Mouse (Mus musculus) liver, embryonic 14.5 days (tissue): ENCODE measurements around the gene Lrrn4cl. TPM values are rescaled to one million over a fixed set of nuclear protein-coding genes. Genes with fewer than 3 reads are reported as not detected.

Experiments used
- ATAC-seq: fragments of 200-750 bp; cut with Nextera tagmentation; 2 replicates; pipeline ENCODE4 v1.8.0; 2017; ENCODE audit warnings: moderate number of reproducible peaks, mild to moderate bottlenecking, moderate library complexity; ENCODE audit not compliant: insufficient read depth
- DNase-seq, 3 experiments: peaks; one replicate each; pipeline ENCODE4 v3.0.0-alpha.2; 2012 to 2013; ENCODE audit warnings: low read depth in 3 of 3, low spot score in 3 of 3
- H3K27ac ChIP-seq: fragments of 300-500 bp; sonication (generic); 2 replicates; pipeline ENCODE4 v1.5.1; 2014; ENCODE audit warnings: moderate library complexity, mild to moderate bottlenecking, control low read depth, inconsistent platforms
- H3K27me3 ChIP-seq: fragments of 300-500 bp; sonication (generic); 2 replicates; pipeline ENCODE4 v1.6.1; 2014; ENCODE audit warnings: mild to moderate bottlenecking, low read length, moderate library complexity; ENCODE audit not compliant: control insufficient read depth, insufficient read depth
- H3K36me3 ChIP-seq: fragments of 300-500 bp; sonication (generic); replicated peaks from 2 replicates; pipeline ENCODE4 v1.6.1; 2014; ENCODE audit warnings: low read depth; ENCODE audit not compliant: control insufficient read depth, insufficient read depth
- H3K4me1 ChIP-seq, 2 experiments: fragments of 200-500 bp in 1 of 2; fragments of 300-500 bp in 1 of 2; sonication (generic) in 1 of 2; replicated peaks; 2 replicates each; pipeline ENCODE4 v1.6.1; 2012 to 2014; ENCODE audit warnings: antibody characterized with exemption in 1 of 2, inconsistent platforms in 1 of 2, low read length in 1 of 2; ENCODE audit not compliant: control insufficient read depth in 2 of 2, insufficient read depth in 2 of 2
- H3K4me2 ChIP-seq: fragments of 300-500 bp; sonication (generic); 2 replicates; pipeline ENCODE4 v1.6.1; 2014; ENCODE audit warnings: low read depth, mild to moderate bottlenecking, control low read depth, moderate library complexity
- H3K4me3 ChIP-seq, 2 experiments: fragments of 200-500 bp in 1 of 2; fragments of 300-500 bp in 1 of 2; sonication (generic) in 1 of 2; 2 replicates each; pipeline ENCODE4 v1.5.1; 2012 to 2014; ENCODE audit warnings: low read depth in 2 of 2, low read length in 2 of 2, mild to moderate bottlenecking in 2 of 2, control low read depth in 1 of 2, inconsistent platforms in 1 of 2, moderate library complexity in 1 of 2; ENCODE audit not compliant: insufficient read depth in 1 of 2
- H3K9ac ChIP-seq: fragments of 300-500 bp; sonication (generic); replicated peaks from 2 replicates; pipeline ENCODE4 v1.6.1; 2014; ENCODE audit warnings: mild to moderate bottlenecking, control low read depth, moderate library complexity
- H3K9me3 ChIP-seq: fragments of 300-500 bp; sonication (generic); 2 replicates; pipeline ENCODE4 v1.6.1; 2016; ENCODE audit warnings: low read length, mixed read lengths; ENCODE audit not compliant: control insufficient read depth
- CTCF ChIP-seq: IDR thresholded peaks from 2 replicates; pipeline ENCODE4 v1.5.1; 2016; ENCODE audit warnings: antibody characterized with exemption, low read depth, control low read depth
- EP300 ChIP-seq: IDR thresholded peaks from 2 replicates; pipeline ENCODE4 v1.6.1; 2016; ENCODE audit warnings: antibody characterized with exemption, low read depth
- WGBS: fragments of 180-500 bp; shearing (Covaris S2); extraction: QIAGEN DNeasy Blood & Tissue Kit; methylation state at CpG from one replicate; pipeline ENCODE4 v1.1.7; 2014; ENCODE audit not compliant: insufficient replicate concordance; 5-methylcytosine and 5-hydroxymethylcytosine counted together
- microRNA-seq: library from miRNA; unstranded; fragments of <30 nt; microRNA quantifications from one replicate; pipeline ENCODE4, GENCODE M21; 2016
- polyA plus RNA-seq, 2 experiments: library from polyadenylated mRNA; depleted of rRNA in 1 of 2; stranded (reverse) in 1 of 2; unstranded in 1 of 2; fragments of >200 nt; fragmentation: Nextera tagmentation in 1 of 2; extraction: Ambion mirVana in 1 of 2; gene quantifications; 2 replicates each; pipeline versions ENCODE4 v1.2.1 to v1.2.3; 2012 to 2014

The Lrrn4cl gene
- polyA plus RNA-seq, 2 experiments, result 0.10 TPM; not detected in 1

DNA sequence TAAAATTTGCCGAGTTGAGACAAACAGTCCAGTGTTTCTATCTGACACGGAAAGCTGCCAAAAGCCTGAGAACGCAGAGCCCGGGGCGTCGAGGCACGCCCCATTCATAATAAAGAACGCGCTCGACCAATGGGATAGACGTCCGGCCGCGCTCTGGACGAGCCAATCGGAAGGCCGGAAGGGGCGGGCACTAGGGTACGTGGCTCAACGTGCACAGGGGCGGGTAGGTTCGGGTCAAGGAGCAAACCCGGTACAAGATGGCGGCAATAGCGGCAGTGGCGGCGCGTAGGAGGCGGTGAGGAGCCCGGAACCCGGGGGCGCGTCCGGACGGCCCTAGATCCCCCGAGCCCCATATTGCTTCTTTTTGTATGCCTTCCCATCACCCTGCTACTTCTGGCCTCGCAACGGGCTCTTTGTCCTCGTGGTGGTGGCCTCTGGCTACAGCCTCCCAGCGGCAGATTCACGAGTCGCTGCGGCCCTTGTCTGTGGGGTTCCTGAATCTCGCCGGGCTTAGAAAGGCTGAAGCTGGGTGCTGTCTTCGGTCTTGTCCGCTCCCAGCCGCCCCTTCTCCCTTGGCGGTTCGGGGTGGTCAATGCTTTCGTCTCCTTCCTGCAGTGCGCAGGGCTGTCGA is 47.4 kb downstream of the Lrrn4cl start, which contains the start of gene Ganab:
Gene Ganab, plus strand, starts transcription at position 207 of the 631 bp plus-strand sequence.
- TF ChIP-seq CTCF (peak; percentile 43), EP300 (no peak; the same call in 1 of the 2 replicates)
- H3K36me3 ChIP-seq, result peaks cover 21% of the 10 kb centered on the region
- ATAC-seq, result peak; percentile 98
- H3K4me1 ChIP-seq, result peaks cover 8 to 23% of the 10 kb centered on the region in 2 experiments
- H3K27ac ChIP-seq, result peak within 1 kb of the TSS; percentile 49
- under 1% methylated on average over 53 of the region's 53 CpGs for WGBS
- H3K4me3 ChIP-seq, result peak within 1 kb of the TSS; percentile 75 to 85
- H3K27me3 ChIP-seq, result no peaks in the 10 kb centered on the region
- H3K9ac ChIP-seq, result peak within 1 kb of the TSS; percentile 91
- H3K9me3 ChIP-seq, result no peaks in the 10 kb centered on the region
- peak within 1 kb of the TSS; percentile 76 for H3K4me2 ChIP-seq
- peak; percentile 94 to 96 (median 96) for DNase-seq

DNA sequence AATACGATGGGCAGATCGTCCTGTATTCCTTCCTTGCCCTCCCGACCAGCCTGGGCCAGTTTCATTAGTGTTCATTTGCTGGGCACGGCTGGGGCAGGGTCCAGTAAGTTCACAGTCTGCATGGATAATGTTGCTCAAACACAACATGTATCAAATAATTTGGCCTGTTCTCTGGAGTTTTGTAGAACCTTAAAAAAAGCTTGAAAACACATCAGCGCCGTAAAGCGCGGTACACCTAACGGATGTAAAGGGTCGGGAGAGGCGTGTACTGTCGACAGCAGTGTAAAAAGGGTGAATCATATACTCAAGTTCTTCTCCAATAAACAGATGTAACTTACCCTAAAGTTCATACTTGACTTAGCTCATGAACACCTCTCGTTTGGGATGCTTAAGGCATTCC is 48.0 kb downstream of the Lrrn4cl start:
- no peak for ATAC-seq
- Histone ChIP-seq H3K4me3 (peak overlapping the region; percentile 75 to 85), H3K27me3 (no peaks in the 10 kb centered on the region), H3K4me2 (peak overlapping the region; percentile 76), H3K9ac (peak overlapping the region; percentile 91), H3K36me3 (peaks cover 27% of the 10 kb centered on the region), H3K9me3 (no peaks in the 10 kb centered on the region), H3K4me1 (peaks cover 8 to 23% of the 10 kb centered on the region in 2 experiments), H3K27ac (peak overlapping the region; percentile 40)
- no peak for TF ChIP-seq CTCF
- TF ChIP-seq EP300, result no peak
- no peak for DNase-seq
- 2% methylated on average over 13 of the region's 13 CpGs for WGBS

DNA sequence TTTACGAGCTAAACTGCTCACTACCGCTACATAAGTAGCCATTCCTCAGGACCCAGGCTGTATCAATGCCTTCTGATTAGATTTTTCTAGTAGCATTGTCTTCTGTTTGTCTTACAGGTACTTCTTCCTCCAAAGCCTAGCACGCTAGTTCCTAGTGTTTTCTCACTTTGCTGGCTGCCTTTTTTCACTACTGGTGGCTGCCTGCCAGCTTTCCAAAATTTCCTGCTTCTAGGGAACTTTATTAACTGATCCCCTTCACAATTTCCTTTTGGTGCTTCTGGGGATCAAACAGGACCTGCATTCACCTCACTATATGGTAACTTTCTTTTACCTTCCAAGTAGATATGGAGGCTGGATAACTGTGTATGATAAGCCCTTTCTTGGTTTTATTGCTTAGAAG is 48.5 kb downstream of the Lrrn4cl start:
- WGBS, result 33% methylated on average over 3 of the region's 3 CpGs
- Histone ChIP-seq H3K36me3 (peaks cover 30% of the 10 kb centered on the region), H3K9ac (peak overlapping the region; percentile 91), H3K27ac (no peak overlapping the region; the same call in 1 of the 2 replicates), H3K4me2 (peak overlapping the region; percentile 76), H3K4me1 (peaks cover 8 to 20% of the 10 kb centered on the region in 2 experiments), H3K9me3 (no peaks in the 10 kb centered on the region), H3K27me3 (no peaks in the 10 kb centered on the region), H3K4me3 (peak overlapping the region; percentile 75 to 85)
- TF ChIP-seq CTCF (no peak), EP300 (no peak)
- ATAC-seq, result no peak
- DNase-seq, result no peak

DNA sequence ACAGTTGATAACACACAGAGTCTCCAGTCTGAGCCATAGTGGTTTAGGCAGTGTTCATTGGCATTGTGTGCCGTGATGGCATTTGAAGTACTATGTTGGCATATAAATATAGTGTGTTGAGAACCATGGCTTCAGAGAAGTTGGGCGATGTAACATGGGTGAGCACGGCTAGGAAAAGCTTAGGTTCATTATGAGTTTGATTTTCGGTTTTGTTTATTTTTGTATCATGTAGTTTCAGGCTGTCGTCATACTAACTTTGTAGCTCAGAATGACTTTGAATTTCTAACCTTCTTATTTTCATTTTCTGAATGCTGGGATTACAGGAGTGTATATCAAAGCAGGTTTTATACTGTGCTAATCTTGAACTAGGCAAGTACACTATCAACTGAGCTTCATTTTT is 52.8 kb downstream of the Lrrn4cl start:
- DNase-seq (no peak), ATAC-seq (no peak)
- H3K4me3 ChIP-seq, result no peak overlapping the region
- H3K9me3 ChIP-seq, result no peaks in the 10 kb centered on the region
- H3K9ac ChIP-seq, result no peak overlapping the region
- no peaks in the 10 kb centered on the region for H3K27me3 ChIP-seq
- H3K4me1 ChIP-seq, result peaks cover 8 to 11% of the 10 kb centered on the region in 2 experiments
- no peak for TF ChIP-seq CTCF
- 87% methylated on average over 5 of the region's 5 CpGs for WGBS
- peaks cover 54% of the 10 kb centered on the region for H3K36me3 ChIP-seq
- H3K27ac ChIP-seq, result no peak overlapping the region
- no peak overlapping the region for H3K4me2 ChIP-seq

Small RNA genes within 50 kb of the gene (microRNA-seq; reads per million reads assigned to microRNA genes)
- not detected for gene Mir5136

Other genes starting within 250 kb of the Lrrn4cl start
Only the 30 nearest of the 33 such genes appear.
- 78.4 and 82.2 TPM in 2 replicates for gene Slc3a2, start 127.4 kb upstream of the Lrrn4cl start, polyA plus RNA-seq (2012; rRNA removed)
- 88.5 and 89.1 TPM in 2 replicates for gene Slc3a2, start 127.4 kb upstream of the Lrrn4cl start, polyA plus RNA-seq (2014; fragmentation: Nextera tagmentation; extraction: Ambion mirVana)
- gene Wdr74, start 114.9 kb upstream of the Lrrn4cl start, polyA plus RNA-seq (2012; rRNA removed), result 27.7 and 34.1 TPM in 2 replicates
- gene Wdr74, start 114.9 kb upstream of the Lrrn4cl start, polyA plus RNA-seq (2014; fragmentation: Nextera tagmentation; extraction: Ambion mirVana), result 51.6 and 57.6 TPM in 2 replicates
- gene 1700092M07Rik, start 110.0 kb upstream of the Lrrn4cl start, polyA plus RNA-seq (2012; rRNA removed), result 0.65 and 0.78 TPM in 2 replicates
- 0.34 and 0.63 TPM in 2 replicates for gene 1700092M07Rik, start 110.0 kb upstream of the Lrrn4cl start, polyA plus RNA-seq (2014; fragmentation: Nextera tagmentation; extraction: Ambion mirVana)
- 29.9 and 32.0 TPM in 2 replicates for gene Stx5a, start 109.4 kb upstream of the Lrrn4cl start, polyA plus RNA-seq (2012; rRNA removed)
- 36.7 and 36.9 TPM in 2 replicates for gene Stx5a, start 109.4 kb upstream of the Lrrn4cl start, polyA plus RNA-seq (2014; fragmentation: Nextera tagmentation; extraction: Ambion mirVana)
- 66.2 and 90.9 TPM in 2 replicates for gene Nxf1, start 93.7 kb upstream of the Lrrn4cl start, polyA plus RNA-seq (2012; rRNA removed)
- 77.4 and 84.9 TPM in 2 replicates for gene Nxf1, start 93.7 kb upstream of the Lrrn4cl start, polyA plus RNA-seq (2014; fragmentation: Nextera tagmentation; extraction: Ambion mirVana)
- 38.9 and 53.7 TPM in 2 replicates for gene Tmem223, start 79.8 kb upstream of the Lrrn4cl start, polyA plus RNA-seq (2012; rRNA removed)
- 61.8 and 69.6 TPM in 2 replicates for gene Tmem223, start 79.8 kb upstream of the Lrrn4cl start, polyA plus RNA-seq (2014; fragmentation: Nextera tagmentation; extraction: Ambion mirVana)
- 63.0 and 70.8 TPM in 2 replicates for gene Tmem179b, start 76.3 kb upstream of the Lrrn4cl start, polyA plus RNA-seq (2012; rRNA removed)
- gene Tmem179b, start 76.3 kb upstream of the Lrrn4cl start, polyA plus RNA-seq (2014; fragmentation: Nextera tagmentation; extraction: Ambion mirVana), result 108 and 117 TPM in 2 replicates
- gene Taf6l, start 64.4 kb upstream of the Lrrn4cl start, polyA plus RNA-seq (2012; rRNA removed), result 8.3 and 10.0 TPM in 2 replicates
- gene Taf6l, start 64.4 kb upstream of the Lrrn4cl start, polyA plus RNA-seq (2014; fragmentation: Nextera tagmentation; extraction: Ambion mirVana), result 7.9 and 8.1 TPM in 2 replicates
- 46.6 and 55.1 TPM in 2 replicates for gene Polr2g, start 52.2 kb upstream of the Lrrn4cl start, polyA plus RNA-seq (2012; rRNA removed)
- 72.8 and 79.7 TPM in 2 replicates for gene Polr2g, start 52.2 kb upstream of the Lrrn4cl start, polyA plus RNA-seq (2014; fragmentation: Nextera tagmentation; extraction: Ambion mirVana)
- 0.90 and 0.98 TPM in 2 replicates for gene Zbtb3, start 48.2 kb upstream of the Lrrn4cl start, polyA plus RNA-seq (2012; rRNA removed)
- 1.2 and 1.5 TPM in 2 replicates for gene Zbtb3, start 48.2 kb upstream of the Lrrn4cl start, polyA plus RNA-seq (2014; fragmentation: Nextera tagmentation; extraction: Ambion mirVana)
- gene Ttc9c, start 31.4 kb upstream of the Lrrn4cl start, polyA plus RNA-seq (2012; rRNA removed), result 11.4 and 16.9 TPM in 2 replicates
- 17.1 and 18.0 TPM in 2 replicates for gene Ttc9c, start 31.4 kb upstream of the Lrrn4cl start, polyA plus RNA-seq (2014; fragmentation: Nextera tagmentation; extraction: Ambion mirVana)
- gene Hnrnpul2, start 30.8 kb upstream of the Lrrn4cl start, polyA plus RNA-seq (2012; rRNA removed), result 20.5 and 39.5 TPM in 2 replicates
- gene Hnrnpul2, start 30.8 kb upstream of the Lrrn4cl start, polyA plus RNA-seq (2014; fragmentation: Nextera tagmentation; extraction: Ambion mirVana), result 2.8 TPM in 2 replicates
- 1.3 TPM in 1 of 2 replicates, not detected in the other for gene AC129217.1, start 21.0 kb upstream of the Lrrn4cl start, polyA plus RNA-seq (2012; rRNA removed)
- not detected in 2 replicates for gene AC129217.1, start 21.0 kb upstream of the Lrrn4cl start, polyA plus RNA-seq (2014; fragmentation: Nextera tagmentation; extraction: Ambion mirVana)
- gene Bscl2, start 13.3 kb upstream of the Lrrn4cl start, polyA plus RNA-seq (2012; rRNA removed), result 19.7 and 26.5 TPM in 2 replicates
- gene Bscl2, start 13.3 kb upstream of the Lrrn4cl start, polyA plus RNA-seq (2014; fragmentation: Nextera tagmentation; extraction: Ambion mirVana), result 23.6 and 25.2 TPM in 2 replicates
- 0.04 and 0.22 TPM in 2 replicates for gene Gng3, start 11.6 kb upstream of the Lrrn4cl start, polyA plus RNA-seq (2012; rRNA removed)
- gene Gng3, start 11.6 kb upstream of the Lrrn4cl start, polyA plus RNA-seq (2014; fragmentation: Nextera tagmentation; extraction: Ambion mirVana), result 0.14 TPM in 2 replicates
- gene Ubxn1, start 20.7 kb downstream of the Lrrn4cl start, polyA plus RNA-seq (2012; rRNA removed), result 32.0 and 61.2 TPM in 2 replicates
- 87.3 and 92.4 TPM in 2 replicates for gene Ubxn1, start 20.7 kb downstream of the Lrrn4cl start, polyA plus RNA-seq (2014; fragmentation: Nextera tagmentation; extraction: Ambion mirVana)
- 18.5 and 22.2 TPM in 2 replicates for gene Uqcc3, start 30.2 kb downstream of the Lrrn4cl start, polyA plus RNA-seq (2012; rRNA removed)
- gene Uqcc3, start 30.2 kb downstream of the Lrrn4cl start, polyA plus RNA-seq (2014; fragmentation: Nextera tagmentation; extraction: Ambion mirVana), result 28.3 and 35.3 TPM in 2 replicates
- 3.1 and 3.7 TPM in 2 replicates for gene Lbhd1, start 33.0 kb downstream of the Lrrn4cl start, polyA plus RNA-seq (2012; rRNA removed)
- gene Lbhd1, start 33.0 kb downstream of the Lrrn4cl start, polyA plus RNA-seq (2014; fragmentation: Nextera tagmentation; extraction: Ambion mirVana), result 43.7 and 47.7 TPM in 2 replicates
- not detected in 2 replicates for gene Gm49403, start 33.2 kb downstream of the Lrrn4cl start, polyA plus RNA-seq (2012; rRNA removed)
- gene Gm49403, start 33.2 kb downstream of the Lrrn4cl start, polyA plus RNA-seq (2014; fragmentation: Nextera tagmentation; extraction: Ambion mirVana), result not detected in 2 replicates
- gene 1810009A15Rik, start 38.1 kb downstream of the Lrrn4cl start, polyA plus RNA-seq (2012; rRNA removed), result 36.7 and 52.7 TPM in 2 replicates
- 65.0 and 70.8 TPM in 2 replicates for gene 1810009A15Rik, start 38.1 kb downstream of the Lrrn4cl start, polyA plus RNA-seq (2014; fragmentation: Nextera tagmentation; extraction: Ambion mirVana)
- gene Gm49416, start 38.2 kb downstream of the Lrrn4cl start, polyA plus RNA-seq (2012; rRNA removed), result 0.13 TPM in 1 of 2 replicates, not detected in the other
- not detected in 2 replicates for gene Gm49416, start 38.2 kb downstream of the Lrrn4cl start, polyA plus RNA-seq (2014; fragmentation: Nextera tagmentation; extraction: Ambion mirVana)
- gene Ints5, start 42.2 kb downstream of the Lrrn4cl start, polyA plus RNA-seq (2012; rRNA removed), result 12.2 and 14.4 TPM in 2 replicates
- gene Ints5, start 42.2 kb downstream of the Lrrn4cl start, polyA plus RNA-seq (2014; fragmentation: Nextera tagmentation; extraction: Ambion mirVana), result 14.7 and 16.3 TPM in 2 replicates
- 48.7 and 52.2 TPM in 2 replicates for gene Ganab, start 47.3 kb downstream of the Lrrn4cl start, polyA plus RNA-seq (2012; rRNA removed)
- gene Ganab, start 47.3 kb downstream of the Lrrn4cl start, polyA plus RNA-seq (2014; fragmentation: Nextera tagmentation; extraction: Ambion mirVana), result 33.7 and 37.0 TPM in 2 replicates
- gene B3gat3, start 69.6 kb downstream of the Lrrn4cl start, polyA plus RNA-seq (2012; rRNA removed), result 23.1 and 26.6 TPM in 2 replicates
- gene B3gat3, start 69.6 kb downstream of the Lrrn4cl start, polyA plus RNA-seq (2014; fragmentation: Nextera tagmentation; extraction: Ambion mirVana), result 15.4 and 15.8 TPM in 2 replicates
- 2.6 and 2.8 TPM in 2 replicates for gene Rom1, start 78.6 kb downstream of the Lrrn4cl start, polyA plus RNA-seq (2012; rRNA removed)
- gene Rom1, start 78.6 kb downstream of the Lrrn4cl start, polyA plus RNA-seq (2014; fragmentation: Nextera tagmentation; extraction: Ambion mirVana), result 1.4 and 1.8 TPM in 2 replicates
- 10.9 and 11.0 TPM in 2 replicates for gene Eml3, start 78.8 kb downstream of the Lrrn4cl start, polyA plus RNA-seq (2012; rRNA removed)
- gene Eml3, start 78.8 kb downstream of the Lrrn4cl start, polyA plus RNA-seq (2014; fragmentation: Nextera tagmentation; extraction: Ambion mirVana), result 5.6 and 7.8 TPM in 2 replicates
- 18.9 and 23.0 TPM in 2 replicates for gene Mta2, start 91.1 kb downstream of the Lrrn4cl start, polyA plus RNA-seq (2012; rRNA removed)
- 18.5 and 22.8 TPM in 2 replicates for gene Mta2, start 91.1 kb downstream of the Lrrn4cl start, polyA plus RNA-seq (2014; fragmentation: Nextera tagmentation; extraction: Ambion mirVana)
- 9.3 and 9.5 TPM in 2 replicates for gene Tut1, start 103.1 kb downstream of the Lrrn4cl start, polyA plus RNA-seq (2012; rRNA removed)
- gene Tut1, start 103.1 kb downstream of the Lrrn4cl start, polyA plus RNA-seq (2014; fragmentation: Nextera tagmentation; extraction: Ambion mirVana), result 10.0 and 11.5 TPM in 2 replicates
- gene Eef1g, start 116.3 kb downstream of the Lrrn4cl start, polyA plus RNA-seq (2012; rRNA removed), result 120 and 178 TPM in 2 replicates
- gene Eef1g, start 116.3 kb downstream of the Lrrn4cl start, polyA plus RNA-seq (2014; fragmentation: Nextera tagmentation; extraction: Ambion mirVana), result 183 and 201 TPM in 2 replicates
- 0.35 and 0.83 TPM in 2 replicates for gene Ahnak, start 138.5 kb downstream of the Lrrn4cl start, polyA plus RNA-seq (2012; rRNA removed)
- 1.5 and 1.7 TPM in 2 replicates for gene Ahnak, start 138.5 kb downstream of the Lrrn4cl start, polyA plus RNA-seq (2014; fragmentation: Nextera tagmentation; extraction: Ambion mirVana)